Comparison of ENCODE assay signal across 18 mouse cellular contexts in genomic region chr17:31590846-31591245, GRCm38 (mm10). TPM values are rescaled to one million over a fixed set of nuclear protein-coding genes. Genes with fewer than 3 reads are reported as not detected.
"Had no signal": no experiment of that assay in that cellular context is flagged by ENCODE, and none has a peak within 500 bp of the region (broad histone marks: within the 10 kb centered on the region; RNA-seq: fewer than 3 reads in every experiment).

No protein-coding gene starts in this region.

- H3K27ac ChIP-seq: kidney, postnatal 0 days; left cerebral cortex, adult 2 months; limb, embryonic 10.5 days; liver, embryonic 15.5 days; midbrain, embryonic 15.5 days; neural tube, embryonic 12.5 days; stomach, postnatal 0 days had no signal

- H3K4me2 ChIP-seq: liver, embryonic 11.5 days; liver, embryonic 15.5 days; midbrain, embryonic 11.5 days; midbrain, embryonic 15.5 days; neural tube, embryonic 12.5 days had no signal

- DNase-seq: lung, adult 2 months; lung, postnatal 36 days; thymus, adult 2 months; thymus, postnatal 25 days had no signal

- H3K4me3 ChIP-seq: left cerebral cortex, adult 2 months; limb, embryonic 10.5 days; liver, embryonic 15.5 days; midbrain, embryonic 15.5 days; neural tube, embryonic 12.5 days had no signal

- H3K4me1 ChIP-seq: limb, embryonic 10.5 days; neural tube, embryonic 12.5 days had no signal

- ATAC-seq: intestine, postnatal 0 days; lung, postnatal 0 days; midbrain, embryonic 15.5 days had no signal

- H3K9ac ChIP-seq: liver, embryonic 15.5 days; midbrain, embryonic 15.5 days; neural tube, embryonic 12.5 days had no signal

- H3K9me3 ChIP-seq: limb, embryonic 10.5 days; liver, embryonic 15.5 days; midbrain, embryonic 15.5 days; neural tube, embryonic 12.5 days had no signal

- H3K27me3 ChIP-seq: liver, embryonic 15.5 days; midbrain, embryonic 15.5 days; neural tube, embryonic 12.5 days had no signal

RNA-seq across cellular contexts. Expression of gene Cbs, which starts 46.2 kb away (rescaled TPM):
- total RNA-seq: megakaryocyte progenitor cell, adult 5-6 weeks; monocyte, adult 5-6 weeks; neutrophil, adult 5-6 weeks had no signal
